Mouse (Mus musculus): Measurements from ENCODE around the gene Klhl42. TPM values are rescaled to one million over a fixed set of nuclear protein-coding genes. Genes with fewer than 3 reads are reported as not detected.
A peak's percentile ranks its signal among the peaks of the same experiment; 100 is the strongest.

Klhl42 gene
- polyA plus RNA-seq, 1 experiment from 2014 or later = 10.5 TPM

DNA sequence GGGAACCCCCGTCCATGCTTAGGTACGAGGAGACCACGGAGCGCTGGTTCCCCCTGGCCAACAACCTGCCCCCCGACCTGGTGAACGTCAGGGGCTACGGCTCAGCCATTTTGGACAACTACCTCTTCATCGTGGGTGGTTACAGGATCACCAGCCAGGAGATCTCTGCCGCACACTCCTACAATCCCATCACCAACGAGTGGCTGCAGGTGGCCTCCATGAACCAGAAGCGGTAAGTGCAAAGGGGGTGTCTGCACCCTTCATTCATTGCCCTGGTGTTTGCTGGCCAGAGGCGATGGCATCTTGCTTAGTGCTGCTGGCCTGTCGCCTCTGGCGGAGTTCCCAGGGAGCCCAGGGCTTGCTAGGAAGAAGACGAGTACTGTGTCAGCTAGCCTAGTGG, 957 bp downstream of the Klhl42 start:
- peak; percentile 3; the same call in 1 of the 2 replicates for ATAC-seq (ENCODE audit: low FRiP score)
- Histone ChIP-seq H3K9ac (peak overlapping the region; percentile 83), H3K9me3 (replicated peaks) (no peaks in the 10 kb centered on the region), H3K4me3 (peak overlapping the region; percentile 60), H3K4me2 (replicated peaks) (peak overlapping the region; percentile 97), H3K27ac (peak overlapping the region; percentile 91), H3K4me1 (peaks cover 26% of the 10 kb centered on the region), H3K27me3 (no peaks in the 10 kb centered on the region), H3K36me3 (0 out of 2 replicates have a peak, but pooled peaks cover 4% of the 10 kb centered on the region)
- 2% methylated on average over 15 of the region's 15 CpGs for WGBS

DNA sequence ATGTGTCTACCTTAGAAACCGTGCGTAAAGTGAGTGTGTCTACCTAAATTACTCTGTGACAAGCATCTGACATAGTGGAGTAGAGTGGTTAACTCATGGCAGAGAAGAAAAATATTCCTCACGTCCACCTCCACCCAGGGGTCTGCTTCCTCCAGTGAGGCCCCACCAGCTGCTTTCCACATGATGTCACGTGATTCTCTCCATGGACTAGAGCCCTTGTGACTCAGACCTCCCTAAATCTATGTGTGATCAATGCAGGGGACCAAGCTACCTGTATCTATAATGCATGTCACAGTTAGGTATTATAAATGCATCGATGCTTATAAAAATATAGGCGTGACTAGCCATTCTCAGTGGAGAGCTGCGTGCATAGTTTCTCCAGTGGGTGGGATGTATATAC, 3.6 kb downstream of the Klhl42 start:
- no peak for ATAC-seq (ENCODE audit: low FRiP score)
- WGBS = 79% methylated on average over 7 of the region's 7 CpGs
- H3K4me2 ChIP-seq (replicated peaks) = no peak overlapping the region
- H3K4me1 ChIP-seq = peaks cover 29% of the 10 kb centered on the region
- H3K9ac ChIP-seq = no peak overlapping the region
- 0 out of 2 replicates have a peak, but pooled peaks cover 4% of the 10 kb centered on the region for H3K36me3 ChIP-seq
- H3K27me3 ChIP-seq = no peaks in the 10 kb centered on the region
- no peak overlapping the region for H3K27ac ChIP-seq
- no peaks in the 10 kb centered on the region for H3K9me3 ChIP-seq (replicated peaks)
- H3K4me3 ChIP-seq = no peak overlapping the region

DNA sequence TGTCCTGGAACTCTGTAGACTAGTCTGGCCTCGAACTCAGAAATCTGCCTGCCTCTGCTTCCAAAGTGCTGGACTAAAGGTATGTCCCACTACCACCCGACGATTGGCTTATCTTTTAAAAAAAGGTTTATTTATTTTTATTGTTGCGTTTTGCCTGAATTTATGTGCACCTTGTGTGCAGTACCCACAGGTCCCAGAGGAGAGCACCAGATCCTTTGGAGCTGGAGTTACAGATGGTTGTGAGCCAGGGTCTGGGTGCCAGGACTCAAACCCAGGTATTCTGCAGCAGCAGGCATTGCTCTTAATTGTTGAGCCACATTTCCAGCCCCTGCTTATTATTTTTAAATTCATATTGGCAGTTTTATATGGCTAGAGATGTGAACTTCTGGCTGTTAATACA, 4.9 kb downstream of the Klhl42 start:
- WGBS = 98% methylated on average over 4 of the region's 4 CpGs
- Histone ChIP-seq H3K9ac (no peak overlapping the region), H3K27me3 (no peaks in the 10 kb centered on the region), H3K9me3 (replicated peaks) (no peaks in the 10 kb centered on the region), H3K4me1 (peaks cover 26% of the 10 kb centered on the region), H3K4me3 (no peak overlapping the region), H3K4me2 (replicated peaks) (no peak overlapping the region), H3K36me3 (0 out of 2 replicates have a peak, but pooled peaks cover 4% of the 10 kb centered on the region), H3K27ac (no peak overlapping the region)
- ATAC-seq (ENCODE audit: low FRiP score) = no peak

DNA sequence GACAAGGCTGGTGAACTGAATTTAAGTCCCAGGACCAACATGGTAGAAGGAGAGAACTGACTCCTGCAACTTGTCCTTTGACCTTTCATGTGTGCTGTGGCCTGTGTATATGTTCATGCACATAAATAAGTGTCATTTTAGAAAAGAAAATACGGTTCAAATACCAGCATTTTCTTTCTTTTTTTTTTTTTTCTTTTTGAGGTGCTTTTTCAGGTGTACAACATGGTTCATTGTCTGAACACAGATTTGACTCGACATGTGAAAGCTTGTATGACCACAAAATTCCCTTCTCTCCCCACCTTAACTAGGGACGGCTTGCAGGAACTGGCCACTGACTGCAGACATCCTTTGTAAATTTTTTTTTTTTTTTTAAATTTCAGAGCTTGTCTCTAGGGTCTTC, 5.8 kb downstream of the Klhl42 start:
- H3K4me2 ChIP-seq (replicated peaks) = no peak overlapping the region
- no peaks in the 10 kb centered on the region for H3K9me3 ChIP-seq (replicated peaks)
- 0 out of 2 replicates have a peak, but pooled peaks cover 5% of the 10 kb centered on the region for H3K36me3 ChIP-seq
- H3K27me3 ChIP-seq = no peaks in the 10 kb centered on the region
- no peak overlapping the region for H3K27ac ChIP-seq
- ATAC-seq (ENCODE audit: low FRiP score) = no peak
- H3K4me3 ChIP-seq = no peak overlapping the region
- 79% methylated on average over 3 of the region's 3 CpGs for WGBS
- H3K9ac ChIP-seq = no peak overlapping the region
- H3K4me1 ChIP-seq = peaks cover 26% of the 10 kb centered on the region

DNA sequence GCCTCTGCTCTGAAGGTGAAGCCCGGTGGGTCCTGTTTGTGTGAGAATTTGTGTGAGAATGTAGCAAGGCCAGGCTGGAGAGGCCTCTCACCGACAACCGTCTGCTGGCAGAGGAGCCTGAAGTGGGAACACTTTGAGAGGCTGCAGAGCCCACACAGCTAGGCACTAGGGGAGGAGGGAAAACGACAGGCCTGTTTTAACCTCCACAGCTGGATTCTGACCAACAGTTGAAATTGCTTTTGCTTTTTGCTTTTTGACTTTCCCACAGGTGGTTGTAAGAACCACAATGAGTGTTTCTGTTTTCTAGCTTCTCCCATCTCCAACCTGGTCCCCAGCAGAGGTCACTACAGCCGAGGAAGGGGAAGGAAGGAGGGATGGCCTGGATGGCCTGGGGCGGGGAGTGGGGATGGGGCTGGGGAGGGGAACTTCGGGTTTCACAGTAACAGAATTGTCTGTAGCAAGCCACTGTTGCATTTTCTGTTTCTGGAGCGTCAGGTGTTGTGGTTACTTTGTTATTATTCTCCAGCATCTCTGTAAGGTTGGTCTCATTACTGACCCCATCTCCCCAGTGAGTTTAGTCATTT, 6.3 kb downstream of the Klhl42 start:
- no peak overlapping the region for H3K4me3 ChIP-seq
- H3K27me3 ChIP-seq = no peaks in the 10 kb centered on the region
- H3K4me2 ChIP-seq (replicated peaks) = no peak overlapping the region
- no peak for ATAC-seq (ENCODE audit: low FRiP score)
- 47% methylated on average over 8 of the region's 8 CpGs for WGBS
- no peak overlapping the region for H3K27ac ChIP-seq
- no peaks in the 10 kb centered on the region for H3K9me3 ChIP-seq (replicated peaks)
- H3K4me1 ChIP-seq = peaks cover 22% of the 10 kb centered on the region
- no peak overlapping the region for H3K9ac ChIP-seq
- H3K36me3 ChIP-seq = peaks cover 10% of the 10 kb centered on the region; the same call in 1 of the 2 replicates

DNA sequence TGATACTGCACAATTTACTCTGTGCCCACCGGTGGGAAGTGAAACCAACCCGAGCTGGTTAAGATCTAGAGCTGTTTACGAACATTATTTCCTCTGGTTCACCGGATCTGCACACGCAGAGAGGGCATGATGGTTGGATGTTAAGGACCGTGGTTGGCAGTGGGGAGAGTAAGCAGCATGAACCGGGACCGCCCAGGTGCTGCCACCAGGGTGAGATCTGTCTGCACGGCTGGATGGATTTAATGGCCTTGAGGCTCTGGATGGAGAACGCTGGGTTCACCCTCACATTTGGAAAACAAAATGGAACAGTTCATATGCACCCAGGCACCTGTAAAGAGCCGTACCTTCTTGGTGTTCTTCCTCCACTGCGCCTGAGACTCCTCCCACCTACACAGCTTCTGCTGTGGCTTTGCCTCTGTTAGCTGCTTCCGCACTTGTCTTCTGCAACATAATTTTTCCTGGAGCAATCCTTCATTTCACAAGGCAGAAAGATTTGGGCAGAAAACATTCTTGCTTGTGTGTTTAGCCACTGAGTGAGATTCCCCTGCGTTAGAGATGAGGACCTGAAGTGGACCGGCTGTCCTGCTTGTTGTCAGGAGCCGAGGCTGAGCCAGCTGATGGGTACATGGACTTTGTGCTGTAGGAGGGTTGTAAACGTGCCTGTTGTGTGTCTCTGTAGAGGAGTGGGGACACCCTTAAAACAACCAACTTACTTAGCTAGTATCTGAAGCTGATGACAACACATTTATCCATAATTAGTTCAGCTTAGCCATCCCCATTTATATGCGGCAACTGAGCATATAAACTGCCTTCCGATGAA, 8.5 kb downstream of the Klhl42 start:
- WGBS = 79% methylated on average over 19 of the region's 19 CpGs
- ATAC-seq (ENCODE audit: low FRiP score) = no peak

DNA sequence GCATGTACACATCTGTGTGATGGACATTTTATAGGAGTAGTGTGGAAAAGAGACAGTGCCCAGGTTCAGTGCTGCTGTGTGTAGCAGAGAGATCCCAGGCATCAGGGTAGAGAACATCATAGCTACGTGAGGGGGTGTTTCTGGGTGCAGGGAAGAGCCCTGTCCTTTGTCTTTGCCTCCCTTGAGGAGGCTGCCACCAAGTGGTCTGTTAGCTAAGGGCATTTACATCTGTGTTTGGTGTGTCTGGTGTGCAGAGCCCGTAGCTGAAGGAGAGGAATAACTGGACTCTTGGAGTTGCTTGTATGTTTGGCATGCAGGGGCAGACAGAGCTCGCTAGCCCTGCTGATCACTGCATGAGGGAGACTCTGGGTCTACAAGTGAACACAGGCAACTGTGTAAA, 11.1 kb downstream of the Klhl42 start:
- H3K9ac ChIP-seq = no peak overlapping the region
- H3K27ac ChIP-seq = no peak overlapping the region
- 88% methylated on average over 3 of the region's 3 CpGs for WGBS
- H3K4me2 ChIP-seq (replicated peaks) = no peak overlapping the region
- no peak for ATAC-seq (ENCODE audit: low FRiP score)
- H3K9me3 ChIP-seq (replicated peaks) = no peaks in the 10 kb centered on the region
- H3K4me3 ChIP-seq = no peak overlapping the region
- peaks cover 26% of the 10 kb centered on the region for H3K36me3 ChIP-seq
- H3K4me1 ChIP-seq = peaks cover 3% of the 10 kb centered on the region; the same call in 1 of the 2 replicates
- H3K27me3 ChIP-seq = no peaks in the 10 kb centered on the region

More for the DNA sequence above, 8.5 kb downstream of the Klhl42 start:
- Histone ChIP-seq H3K27me3 (no peaks in the 10 kb centered on the region), H3K4me2 (replicated peaks) (no peak overlapping the region), H3K9ac (no peak overlapping the region), H3K4me1 (peaks cover 6% of the 10 kb centered on the region), H3K27ac (no peak overlapping the region), H3K4me3 (no peak overlapping the region), H3K9me3 (replicated peaks) (no peaks in the 10 kb centered on the region), H3K36me3 (peaks cover 19% of the 10 kb centered on the region; the same call in 1 of the 2 replicates)

DNA sequence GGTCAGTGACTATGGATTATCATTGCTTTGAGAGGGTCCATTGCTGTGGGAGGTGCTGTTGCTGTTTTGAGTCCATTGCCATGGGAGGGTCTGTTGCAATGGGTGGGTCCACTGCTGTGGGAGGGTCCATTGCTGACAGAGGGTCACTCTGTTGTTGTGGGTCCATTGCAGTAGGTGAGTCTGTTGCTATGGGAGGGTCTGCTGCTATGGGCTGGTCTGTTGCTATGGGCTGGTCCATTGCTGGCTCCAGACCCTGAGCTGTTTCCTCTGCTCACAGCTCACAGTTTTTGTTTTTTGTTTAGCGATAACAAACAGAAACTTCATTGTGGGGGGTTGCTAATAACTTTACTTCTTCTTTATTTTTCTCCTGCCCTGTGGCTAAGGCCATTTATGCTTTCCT, 14.3 kb downstream of the Klhl42 start:
- Histone ChIP-seq H3K4me1 (no peaks in the 10 kb centered on the region), H3K36me3 (peaks cover 47% of the 10 kb centered on the region), H3K4me3 (no peak overlapping the region), H3K27ac (no peak overlapping the region), H3K9ac (no peak overlapping the region), H3K27me3 (no peaks in the 10 kb centered on the region), H3K9me3 (replicated peaks) (no peaks in the 10 kb centered on the region), H3K4me2 (replicated peaks) (no peak overlapping the region)
- ATAC-seq (ENCODE audit: low FRiP score) = no peak
- WGBS = 96% methylated on average over 1 of the region's 1 CpGs

DNA sequence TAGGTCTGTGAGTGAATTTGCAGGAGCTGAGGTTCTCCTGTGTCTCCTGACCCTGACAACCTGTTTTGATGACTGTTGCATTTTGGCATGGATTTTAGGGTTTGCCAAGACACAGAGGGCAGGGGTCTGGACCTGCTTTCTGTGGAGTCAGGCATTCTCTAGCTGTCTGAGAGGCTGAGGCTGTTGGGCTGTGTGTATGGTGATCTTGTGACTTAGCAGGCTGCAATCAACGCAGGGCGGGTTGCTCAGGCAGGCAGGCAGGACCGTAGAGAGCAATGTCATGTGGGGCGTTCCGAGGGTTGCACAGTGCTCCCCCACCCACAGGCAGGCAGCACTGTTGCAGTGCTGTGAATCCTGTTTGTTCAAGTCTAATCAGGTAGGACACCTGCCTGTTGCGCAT, 15.5 kb downstream of the Klhl42 start:
- no peaks in the 10 kb centered on the region for H3K9me3 ChIP-seq (replicated peaks)
- no peak overlapping the region for H3K27ac ChIP-seq
- peaks cover 51% of the 10 kb centered on the region for H3K36me3 ChIP-seq
- no peak overlapping the region for H3K9ac ChIP-seq
- no peak for ATAC-seq (ENCODE audit: low FRiP score)
- H3K4me1 ChIP-seq = no peaks in the 10 kb centered on the region
- H3K27me3 ChIP-seq = no peaks in the 10 kb centered on the region
- H3K4me3 ChIP-seq = no peak overlapping the region
- H3K4me2 ChIP-seq (replicated peaks) = no peak overlapping the region
- 98% methylated on average over 6 of the region's 6 CpGs for WGBS

DNA sequence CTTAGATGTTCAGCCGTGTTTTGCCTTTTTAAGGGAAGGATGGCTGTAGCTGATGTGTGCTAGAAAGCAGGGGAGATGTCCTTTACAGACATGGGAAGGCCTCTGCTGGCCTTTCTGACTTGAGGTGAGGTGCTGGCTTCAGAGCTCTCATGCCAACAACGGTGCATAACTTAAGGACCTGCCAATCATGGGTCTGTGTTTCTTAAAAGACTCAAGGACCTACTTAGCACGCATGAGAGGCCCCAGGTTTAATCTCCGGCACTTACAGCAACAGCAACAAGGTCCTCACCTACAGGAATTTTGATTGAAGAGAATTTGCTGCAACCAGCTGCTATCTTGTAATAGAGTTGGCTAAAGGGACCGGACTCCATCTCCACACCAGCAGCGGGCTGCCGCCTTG, 18.1 kb downstream of the Klhl42 start:
- H3K27me3 ChIP-seq = no peaks in the 10 kb centered on the region
- no peak overlapping the region for H3K4me2 ChIP-seq (replicated peaks)
- no peaks in the 10 kb centered on the region for H3K9me3 ChIP-seq (replicated peaks)
- no peak overlapping the region for H3K4me3 ChIP-seq
- peaks cover 46% of the 10 kb centered on the region for H3K36me3 ChIP-seq
- no peaks in the 10 kb centered on the region for H3K4me1 ChIP-seq
- WGBS = 86% methylated on average over 7 of the region's 7 CpGs
- no peak overlapping the region for H3K27ac ChIP-seq
- no peak for ATAC-seq (ENCODE audit: low FRiP score)
- H3K9ac ChIP-seq = no peak overlapping the region

DNA sequence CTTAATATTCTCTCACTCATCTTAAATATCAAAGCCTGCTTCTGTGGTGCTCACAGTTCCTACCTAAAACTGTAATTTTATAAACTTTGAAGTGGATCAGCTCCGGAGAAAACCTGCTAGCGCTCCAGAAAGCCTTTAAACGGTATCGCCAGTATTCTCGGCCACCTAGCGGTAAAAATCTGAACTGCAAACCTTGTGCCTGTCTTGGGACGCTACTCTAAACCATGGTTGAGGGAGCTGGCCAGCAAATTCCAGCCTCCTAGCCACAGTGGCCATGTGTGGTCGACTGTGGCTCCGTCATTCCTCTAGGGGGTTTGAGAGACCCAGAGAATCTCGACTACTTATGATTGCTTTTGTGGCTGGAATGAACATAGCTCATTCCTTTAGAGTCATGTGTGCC, 25.4 kb downstream of the Klhl42 start:
- WGBS = 7% methylated on average over 10 of the region's 10 CpGs

DNA sequence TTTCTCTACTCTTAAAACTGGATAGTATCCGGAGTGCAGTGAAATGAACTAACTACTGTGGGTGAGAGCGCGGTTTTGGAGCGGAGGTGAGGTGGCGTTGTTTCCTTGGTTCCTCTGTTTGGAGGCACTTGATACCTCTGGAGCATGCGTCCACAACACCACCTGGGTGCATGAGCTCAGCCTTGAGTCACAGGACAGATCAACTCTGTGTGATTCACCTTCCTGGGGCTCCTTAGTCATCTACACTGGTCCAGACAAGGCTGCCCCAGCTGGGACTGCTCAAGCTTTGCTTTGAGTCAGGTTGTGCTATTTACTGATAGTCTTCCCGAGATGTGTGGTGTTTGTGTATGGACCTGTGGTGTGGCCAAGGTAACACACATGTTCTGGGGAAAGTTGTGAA, 26.6 kb downstream of the Klhl42 start:
- no peak overlapping the region for H3K9ac ChIP-seq
- 97% methylated on average over 7 of the region's 7 CpGs for WGBS
- peaks cover 2% of the 10 kb centered on the region; the same call in 1 of the 2 replicates for H3K36me3 ChIP-seq
- H3K4me2 ChIP-seq (replicated peaks) = no peak overlapping the region
- H3K4me3 ChIP-seq = no peak overlapping the region
- H3K27me3 ChIP-seq = no peaks in the 10 kb centered on the region
- H3K9me3 ChIP-seq (replicated peaks) = no peaks in the 10 kb centered on the region
- H3K4me1 ChIP-seq = no peaks in the 10 kb centered on the region
- no peak for ATAC-seq (ENCODE audit: low FRiP score)
- no peak overlapping the region for H3K27ac ChIP-seq

More for the DNA sequence above, 25.4 kb downstream of the Klhl42 start:
- H3K4me1 ChIP-seq = no peaks in the 10 kb centered on the region
- no peaks in the 10 kb centered on the region for H3K9me3 ChIP-seq (replicated peaks)
- no peak overlapping the region for H3K9ac ChIP-seq
- no peak overlapping the region for H3K27ac ChIP-seq
- H3K27me3 ChIP-seq = no peaks in the 10 kb centered on the region
- no peak overlapping the region for H3K4me2 ChIP-seq (replicated peaks)
- no peak for ATAC-seq (ENCODE audit: low FRiP score)
- H3K36me3 ChIP-seq = peaks cover 8% of the 10 kb centered on the region
- H3K4me3 ChIP-seq = no peak overlapping the region
